Mouse (Mus musculus): ENCODE measurements around the gene Map3k4. TPM values are rescaled to one million over a fixed set of nuclear protein-coding genes. Genes with fewer than 3 reads are reported as not detected.

Gene Map3k4
- polyA plus RNA-seq, 1 experiment: 6.1 TPM

DNA sequence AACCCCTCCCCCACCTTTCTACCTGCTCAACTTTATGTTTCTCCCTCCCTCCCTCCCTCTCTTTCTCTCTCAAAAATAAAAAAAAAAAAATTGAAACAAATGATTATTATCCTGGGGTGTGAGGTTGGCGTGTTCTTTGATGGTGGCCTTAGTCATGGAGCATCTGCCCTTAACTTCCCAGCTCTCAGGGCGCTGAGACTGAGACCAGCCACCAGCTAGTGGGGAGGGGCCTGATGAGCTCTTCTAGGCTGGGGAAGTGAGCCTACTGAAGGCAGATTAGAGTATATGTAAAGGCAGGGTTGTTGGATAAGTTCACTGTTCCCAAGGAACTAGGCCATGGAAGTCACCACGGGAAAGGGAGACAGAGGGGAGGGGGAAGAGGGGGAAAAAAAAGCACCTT lies 114.3 kb downstream of the Map3k4 start:
- TF ChIP-seq CTCF (IDR thresholded peaks at IDR 0.05; ENCODE audit: control insufficient read depth, insufficient read depth, insufficient replicate concordance, low read depth, low read length) (no peak), POLR2A (IDR thresholded peaks at IDR 0.05; ENCODE audit: control insufficient read depth, low read depth, low read length) (no peak)
- H3K27me3 ChIP-seq (ENCODE audit: control insufficient read depth, insufficient read depth, low read length): no peaks in the 10 kb centered on the region
- no peaks in the 10 kb centered on the region for H3K4me1 ChIP-seq (ENCODE audit: control insufficient read depth, insufficient read depth, low read length)
- H3K36me3 ChIP-seq (ENCODE audit: control insufficient read depth, insufficient read depth, low read length): no peaks in the 10 kb centered on the region
- H3K4me3 ChIP-seq (ENCODE audit: control insufficient read depth, low read depth, low read length): no peak overlapping the region
- H3K27ac ChIP-seq (ENCODE audit: control insufficient read depth, insufficient read depth, low read depth, low read length): no peak overlapping the region

DNA sequence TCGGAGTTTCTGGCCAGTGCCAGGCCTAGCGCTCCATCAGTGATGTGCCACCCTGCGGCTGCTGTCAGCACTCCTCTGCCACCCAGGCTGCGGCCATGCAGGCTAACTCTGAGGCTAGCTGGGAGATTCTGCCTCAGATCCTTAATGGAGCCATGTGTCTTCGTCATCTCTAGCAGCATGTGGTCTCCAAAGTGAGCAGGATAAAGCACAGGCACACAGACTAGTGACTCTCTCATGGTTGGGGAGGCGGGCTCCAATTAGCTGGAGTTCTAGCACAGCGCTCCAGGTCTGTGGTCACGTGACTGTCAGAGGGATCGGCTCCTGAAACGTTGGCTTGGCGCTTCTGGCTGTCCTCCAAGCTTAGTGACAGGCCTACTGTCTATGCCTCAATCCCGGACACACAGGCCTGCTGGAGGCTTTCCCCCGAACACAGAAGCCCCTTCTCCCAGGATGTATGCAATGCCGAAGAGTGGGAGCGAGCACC lies 115.1 kb downstream of the Map3k4 start:
- no peaks in the 10 kb centered on the region for H3K4me1 ChIP-seq (ENCODE audit: control insufficient read depth, insufficient read depth, low read length)
- no peak for TF ChIP-seq CTCF (IDR thresholded peaks at IDR 0.05; ENCODE audit: control insufficient read depth, insufficient read depth, insufficient replicate concordance, low read depth, low read length)
- no peak for TF ChIP-seq POLR2A (IDR thresholded peaks at IDR 0.05; ENCODE audit: control insufficient read depth, low read depth, low read length)

DNA sequence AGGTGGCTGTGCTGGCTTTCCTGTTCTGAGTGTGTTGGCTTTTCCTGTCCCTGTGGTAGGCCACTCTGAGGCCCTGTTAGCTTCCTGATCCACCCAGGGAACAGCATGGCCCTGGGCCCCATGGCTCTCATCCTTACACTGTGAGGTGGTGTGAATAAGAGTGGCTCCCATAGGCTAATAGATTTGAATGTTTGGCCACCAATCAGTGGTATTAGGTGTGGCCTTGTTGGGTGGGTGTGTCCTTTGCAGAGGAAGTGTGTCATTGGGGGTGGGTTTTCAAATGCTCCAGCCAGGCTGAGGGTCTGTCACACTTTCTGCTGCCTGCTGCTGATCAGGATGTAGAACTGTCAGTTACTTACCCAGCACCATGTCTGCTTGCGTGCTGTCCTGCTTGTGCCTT lies 117.5 kb downstream of the Map3k4 start:
- Histone ChIP-seq H3K4me3 (ENCODE audit: control insufficient read depth, low read depth, low read length) (no peak overlapping the region), H3K4me1 (ENCODE audit: control insufficient read depth, insufficient read depth, low read length) (no peaks in the 10 kb centered on the region), H3K27me3 (ENCODE audit: control insufficient read depth, insufficient read depth, low read length) (no peaks in the 10 kb centered on the region), H3K27ac (ENCODE audit: control insufficient read depth, insufficient read depth, low read depth, low read length) (no peak overlapping the region), H3K36me3 (ENCODE audit: control insufficient read depth, insufficient read depth, low read length) (no peaks in the 10 kb centered on the region)
- TF ChIP-seq CTCF (IDR thresholded peaks at IDR 0.05; ENCODE audit: control insufficient read depth, insufficient read depth, insufficient replicate concordance, low read depth, low read length) (no peak), POLR2A (IDR thresholded peaks at IDR 0.05; ENCODE audit: control insufficient read depth, low read depth, low read length) (no peak)

More for the DNA sequence above, 115.1 kb downstream of the Map3k4 start:
- H3K27me3 ChIP-seq (ENCODE audit: control insufficient read depth, insufficient read depth, low read length): no peaks in the 10 kb centered on the region
- no peak overlapping the region for H3K4me3 ChIP-seq (ENCODE audit: control insufficient read depth, low read depth, low read length)
- no peaks in the 10 kb centered on the region for H3K36me3 ChIP-seq (ENCODE audit: control insufficient read depth, insufficient read depth, low read length)
- no peak overlapping the region for H3K27ac ChIP-seq (ENCODE audit: control insufficient read depth, insufficient read depth, low read depth, low read length)

DNA sequence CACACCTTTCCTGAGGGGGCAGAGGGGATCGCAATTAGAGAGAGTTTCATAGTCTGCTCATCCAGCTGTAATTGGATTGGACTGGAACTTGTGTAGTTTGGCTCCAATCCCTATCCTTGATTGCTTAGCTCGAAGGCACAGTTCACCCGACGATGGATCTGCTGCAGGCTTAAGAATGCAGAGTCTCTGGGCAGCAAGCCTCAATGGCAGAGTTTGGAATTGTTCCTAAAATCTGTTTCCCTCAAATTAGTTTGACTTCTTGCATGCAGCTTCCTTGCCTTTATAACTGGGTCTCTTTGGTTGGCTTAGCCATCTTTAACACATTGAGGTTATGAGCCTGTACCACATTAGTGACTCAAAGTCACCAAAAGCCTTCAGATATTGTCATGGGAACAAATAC lies 118.7 kb downstream of the Map3k4 start:
- no peak overlapping the region for H3K27ac ChIP-seq (ENCODE audit: control insufficient read depth, insufficient read depth, low read depth, low read length)
- H3K27me3 ChIP-seq (ENCODE audit: control insufficient read depth, insufficient read depth, low read length): no peaks in the 10 kb centered on the region
- no peak for TF ChIP-seq POLR2A (IDR thresholded peaks at IDR 0.05; ENCODE audit: control insufficient read depth, low read depth, low read length)
- TF ChIP-seq CTCF (IDR thresholded peaks at IDR 0.05; ENCODE audit: control insufficient read depth, insufficient read depth, insufficient replicate concordance, low read depth, low read length): no peak
- no peak overlapping the region for H3K4me3 ChIP-seq (ENCODE audit: control insufficient read depth, low read depth, low read length)
- no peaks in the 10 kb centered on the region for H3K36me3 ChIP-seq (ENCODE audit: control insufficient read depth, insufficient read depth, low read length)
- H3K4me1 ChIP-seq (ENCODE audit: control insufficient read depth, insufficient read depth, low read length): no peaks in the 10 kb centered on the region

DNA sequence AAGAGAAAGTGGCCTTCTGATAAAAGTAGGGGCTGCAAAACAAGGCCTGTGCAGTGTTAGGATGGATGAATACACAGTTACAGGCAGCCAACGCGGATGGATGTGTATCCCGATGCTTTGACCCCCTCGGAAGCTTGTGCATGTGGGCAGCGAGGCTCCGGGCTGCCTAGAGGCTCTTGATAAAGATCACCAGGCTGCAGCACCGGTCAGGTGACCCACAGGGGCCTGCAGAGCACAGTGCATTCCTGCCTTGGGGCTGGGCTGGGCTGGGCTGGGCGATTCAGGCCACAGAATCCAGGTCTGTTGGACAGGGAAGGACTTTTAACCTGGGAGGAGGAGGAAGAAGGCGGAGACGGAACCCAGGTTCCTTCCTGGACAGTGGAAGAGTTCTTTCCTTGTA lies 123.0 kb downstream of the Map3k4 start:
- H3K4me1 ChIP-seq (ENCODE audit: control insufficient read depth, insufficient read depth, low read length): no peaks in the 10 kb centered on the region
- no peak for TF ChIP-seq POLR2A (IDR thresholded peaks at IDR 0.05; ENCODE audit: control insufficient read depth, low read depth, low read length)
- TF ChIP-seq CTCF (IDR thresholded peaks at IDR 0.05; ENCODE audit: control insufficient read depth, insufficient read depth, insufficient replicate concordance, low read depth, low read length): no peak
- H3K27ac ChIP-seq (ENCODE audit: control insufficient read depth, insufficient read depth, low read depth, low read length): no peak overlapping the region
- H3K27me3 ChIP-seq (ENCODE audit: control insufficient read depth, insufficient read depth, low read length): no peaks in the 10 kb centered on the region
- no peak overlapping the region for H3K4me3 ChIP-seq (ENCODE audit: control insufficient read depth, low read depth, low read length)
- no peaks in the 10 kb centered on the region for H3K36me3 ChIP-seq (ENCODE audit: control insufficient read depth, insufficient read depth, low read length)

DNA sequence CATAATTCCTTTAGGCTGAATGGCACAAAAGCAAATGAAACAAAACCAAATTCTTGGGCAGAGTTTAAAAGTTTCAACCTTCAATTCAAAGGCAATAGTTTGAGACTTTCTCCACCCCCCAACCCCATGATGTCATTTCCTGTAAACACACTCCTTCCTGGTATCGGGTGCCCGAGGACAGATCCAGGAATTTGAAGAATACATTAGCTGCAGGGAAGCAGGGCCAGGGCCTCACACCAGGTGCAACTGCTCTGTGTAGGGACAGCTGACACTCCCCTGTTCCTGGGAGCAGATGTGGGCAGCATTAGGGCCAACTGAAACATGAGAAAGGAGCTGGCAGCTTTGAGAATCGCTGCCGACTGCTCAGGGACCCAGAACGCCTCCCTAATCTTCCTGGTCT lies 123.5 kb downstream of the Map3k4 start:
- no peaks in the 10 kb centered on the region for H3K36me3 ChIP-seq (ENCODE audit: control insufficient read depth, insufficient read depth, low read length)
- TF ChIP-seq CTCF (IDR thresholded peaks at IDR 0.05; ENCODE audit: control insufficient read depth, insufficient read depth, insufficient replicate concordance, low read depth, low read length) (no peak), POLR2A (IDR thresholded peaks at IDR 0.05; ENCODE audit: control insufficient read depth, low read depth, low read length) (no peak)
- H3K27ac ChIP-seq (ENCODE audit: control insufficient read depth, insufficient read depth, low read depth, low read length): no peak overlapping the region
- no peaks in the 10 kb centered on the region for H3K4me1 ChIP-seq (ENCODE audit: control insufficient read depth, insufficient read depth, low read length)
- H3K27me3 ChIP-seq (ENCODE audit: control insufficient read depth, insufficient read depth, low read length): no peaks in the 10 kb centered on the region
- no peak overlapping the region for H3K4me3 ChIP-seq (ENCODE audit: control insufficient read depth, low read depth, low read length)

DNA sequence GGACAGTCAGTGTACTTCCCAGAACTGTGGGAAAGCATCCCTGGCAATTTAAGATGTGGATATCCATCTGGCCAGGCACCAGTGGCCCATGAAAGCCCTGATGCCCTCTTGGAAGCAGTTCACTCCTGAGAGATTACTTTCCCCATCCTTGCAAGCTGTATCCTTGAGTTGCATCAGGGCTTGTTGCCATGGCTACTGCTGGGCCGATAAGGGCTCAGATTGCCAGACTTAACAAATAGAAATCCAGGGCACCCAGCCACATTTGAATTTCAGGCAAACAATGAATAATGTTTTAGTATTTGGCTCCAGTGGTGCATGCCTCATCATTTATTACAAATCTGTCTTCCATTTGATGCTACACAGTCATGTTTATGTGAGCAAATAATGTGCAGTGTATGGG lies 130.8 kb downstream of the Map3k4 start:
- Histone ChIP-seq H3K27ac (ENCODE audit: control insufficient read depth, insufficient read depth, low read depth, low read length) (no peak overlapping the region), H3K4me3 (ENCODE audit: control insufficient read depth, low read depth, low read length) (no peak overlapping the region), H3K4me1 (ENCODE audit: control insufficient read depth, insufficient read depth, low read length) (no peaks in the 10 kb centered on the region), H3K36me3 (ENCODE audit: control insufficient read depth, insufficient read depth, low read length) (no peaks in the 10 kb centered on the region), H3K27me3 (ENCODE audit: control insufficient read depth, insufficient read depth, low read length) (no peaks in the 10 kb centered on the region)
- no peak for TF ChIP-seq CTCF (IDR thresholded peaks at IDR 0.05; ENCODE audit: control insufficient read depth, insufficient read depth, insufficient replicate concordance, low read depth, low read length)
- TF ChIP-seq POLR2A (IDR thresholded peaks at IDR 0.05; ENCODE audit: control insufficient read depth, low read depth, low read length): no peak

DNA sequence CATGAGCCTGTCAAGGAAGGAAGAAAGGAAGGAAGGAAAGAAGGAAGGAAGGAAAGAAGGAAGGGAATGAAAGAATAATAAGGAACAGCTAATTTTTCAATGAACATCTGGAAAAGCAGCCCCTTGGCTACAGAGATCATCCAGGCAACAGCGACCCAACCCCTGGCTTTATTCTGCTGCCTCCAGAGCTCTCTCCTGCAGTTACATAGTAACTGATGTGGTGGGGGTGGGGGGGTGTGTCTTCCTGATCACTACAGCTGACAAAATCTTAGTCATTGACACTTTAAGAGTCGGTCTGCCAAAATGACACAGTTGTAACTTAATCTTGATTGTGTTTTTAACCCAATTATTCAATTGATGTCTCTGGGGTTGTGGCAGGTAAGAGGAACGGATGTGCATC lies 132.3 kb downstream of the Map3k4 start:
- Histone ChIP-seq H3K36me3 (ENCODE audit: control insufficient read depth, insufficient read depth, low read length) (no peaks in the 10 kb centered on the region), H3K27ac (ENCODE audit: control insufficient read depth, insufficient read depth, low read depth, low read length) (no peak overlapping the region), H3K4me3 (ENCODE audit: control insufficient read depth, low read depth, low read length) (no peak overlapping the region), H3K27me3 (ENCODE audit: control insufficient read depth, insufficient read depth, low read length) (no peaks in the 10 kb centered on the region), H3K4me1 (ENCODE audit: control insufficient read depth, insufficient read depth, low read length) (no peaks in the 10 kb centered on the region)
- TF ChIP-seq POLR2A (IDR thresholded peaks at IDR 0.05; ENCODE audit: control insufficient read depth, low read depth, low read length) (no peak), CTCF (IDR thresholded peaks at IDR 0.05; ENCODE audit: control insufficient read depth, insufficient read depth, insufficient replicate concordance, low read depth, low read length) (no peak)
